Mouse (Mus musculus) frontal cortex, postnatal 25 days (tissue): Measurements from ENCODE around the gene Trpm8.

ENCODE experiments used
- DNase-seq, 2 experiments: peaks; one replicate each; pipeline ENCODE4 v3.0.0; 2022; ENCODE audit warnings: low spot score in 2 of 2

Trpm8 gene

GRCm38 (mm10) chr1:88357458-88358090 lies 80.1 kb downstream of the Trpm8 start:
- DNase-seq = peak; percentile 9 to 60

GRCm38 (mm10) chr1:88358102-88358654 lies 80.7 kb downstream of the Trpm8 start:
- DNase-seq = no peak

DNA sequence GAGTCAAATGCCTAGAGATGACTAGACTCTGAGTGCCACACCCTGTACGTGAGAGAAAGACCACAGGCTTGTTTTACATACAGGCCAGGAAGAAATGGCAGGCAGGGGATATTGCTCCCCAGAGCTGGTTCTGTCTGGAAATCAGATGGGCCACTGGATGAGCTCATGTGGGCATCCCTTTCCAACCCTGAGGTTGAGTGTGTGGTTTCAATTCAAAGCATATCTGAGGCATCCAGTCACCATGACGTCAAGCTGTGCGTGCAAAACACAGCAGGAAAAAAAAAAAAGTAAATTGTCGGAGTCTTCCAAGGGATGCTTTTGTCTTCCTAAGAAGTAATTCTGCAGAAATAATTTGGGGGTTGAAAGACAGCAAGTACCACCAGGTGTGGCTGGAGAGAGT lies 83.6 kb downstream of the Trpm8 start:
- DNase-seq = no peak

GRCm38 (mm10) chr1:88366881-88367644 lies 89.6 kb downstream of the Trpm8 start:
- no peak for DNase-seq

- DNase-seq = no peak
Observed at GRCm38 (mm10) chr1:88378446-88378845, 101.0 kb downstream of the Trpm8 start.

- DNase-seq = no peak
Observed at GRCm38 (mm10) chr1:88391632-88392031, 114.2 kb downstream of the Trpm8 start.

DNA sequence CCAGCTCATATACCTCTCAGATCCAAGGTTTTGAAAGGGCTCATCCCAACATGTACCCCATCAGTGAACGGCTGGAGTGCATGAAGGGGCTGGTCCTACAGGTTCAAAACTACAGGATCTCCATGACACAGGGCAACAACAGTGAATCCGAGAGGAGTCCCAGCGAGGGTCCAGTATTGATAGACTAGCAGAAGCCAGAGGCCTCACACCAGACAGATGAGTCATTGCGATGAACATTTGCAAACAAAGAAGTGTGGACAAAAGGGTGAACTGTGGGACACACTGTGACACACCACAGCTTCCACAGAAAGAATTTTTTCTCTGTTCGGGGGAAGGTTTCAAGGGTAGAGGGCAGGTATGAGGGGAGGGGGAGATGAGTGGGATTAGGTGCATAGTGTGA lies 115.9 kb downstream of the Trpm8 start:
- DNase-seq = no peak

- no peak for DNase-seq
Observed at GRCm38 (mm10) chr1:88403378-88403777, 125.9 kb downstream of the Trpm8 start.

GRCm38 (mm10) chr1:88406078-88406806 lies 128.8 kb downstream of the Trpm8 start:
- no peak for DNase-seq

DNA sequence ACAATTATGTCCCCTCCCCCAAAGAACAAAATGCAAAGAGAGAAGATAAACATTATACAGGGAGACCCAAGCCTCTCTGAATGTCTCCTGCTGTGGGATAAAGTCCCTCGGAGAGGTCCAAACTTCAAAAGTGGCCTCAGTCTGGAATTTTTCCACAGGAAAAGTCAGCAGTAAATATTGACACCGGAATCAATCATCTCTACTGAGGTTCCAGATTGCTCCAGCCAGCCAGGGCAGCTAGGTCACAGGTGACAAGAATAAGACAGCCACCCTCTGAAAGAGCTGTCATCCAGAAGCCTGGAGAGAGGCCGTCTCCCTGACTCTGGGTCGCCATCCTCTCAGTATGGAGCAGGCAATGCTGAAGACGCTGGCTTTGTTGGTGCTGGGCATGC lies 129.3 kb downstream of the Trpm8 start, which contains the start of gene Spp2:
TSS of gene Spp2 (plus strand) at position 155 of the 392 bp plus-strand sequence.
- no peak for DNase-seq

DNA sequence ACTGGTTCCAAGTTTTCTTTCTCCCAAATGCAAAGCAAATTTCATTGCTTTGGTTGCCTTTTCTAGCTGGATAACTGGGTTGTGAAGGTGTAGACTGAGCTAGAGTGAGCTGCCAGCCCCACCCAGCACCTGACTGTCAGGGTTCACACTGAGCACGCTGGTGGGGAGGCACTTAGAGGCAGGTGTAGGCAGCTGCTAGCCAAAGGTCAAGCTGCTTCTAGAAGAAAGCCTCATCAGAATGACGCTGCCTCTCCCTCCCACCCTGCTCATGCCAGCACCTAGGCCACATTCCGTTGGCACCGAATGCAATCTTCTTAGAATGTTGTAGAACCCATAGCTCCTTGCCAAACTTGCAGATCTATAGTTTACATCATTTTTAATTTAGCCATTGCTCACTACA lies 130.9 kb downstream of the Trpm8 start:
- DNase-seq = no peak

DNA sequence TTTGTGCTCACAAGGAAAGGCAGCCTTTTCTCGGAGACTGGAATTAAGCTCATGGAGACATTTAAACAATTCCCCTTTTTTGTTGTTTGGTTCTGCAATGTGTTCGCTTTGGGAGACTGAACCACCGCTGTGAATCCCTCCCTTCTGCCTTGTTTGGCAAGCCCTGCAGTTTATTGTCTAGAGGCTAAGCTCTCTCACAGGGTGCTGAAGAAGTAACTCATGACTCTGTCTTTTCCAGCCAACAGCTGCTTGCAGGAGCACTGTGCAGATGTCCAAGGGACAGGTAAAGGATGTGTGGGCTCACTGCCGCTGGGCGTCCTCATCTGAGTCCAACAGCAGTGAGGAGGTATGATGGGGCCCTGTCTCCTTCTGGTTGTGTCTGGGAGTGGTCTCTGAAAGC lies 134.6 kb downstream of the Trpm8 start:
- no peak for DNase-seq

- DNase-seq = no peak
Observed at GRCm38 (mm10) chr1:88418943-88419342, 141.5 kb downstream of the Trpm8 start.

DNA sequence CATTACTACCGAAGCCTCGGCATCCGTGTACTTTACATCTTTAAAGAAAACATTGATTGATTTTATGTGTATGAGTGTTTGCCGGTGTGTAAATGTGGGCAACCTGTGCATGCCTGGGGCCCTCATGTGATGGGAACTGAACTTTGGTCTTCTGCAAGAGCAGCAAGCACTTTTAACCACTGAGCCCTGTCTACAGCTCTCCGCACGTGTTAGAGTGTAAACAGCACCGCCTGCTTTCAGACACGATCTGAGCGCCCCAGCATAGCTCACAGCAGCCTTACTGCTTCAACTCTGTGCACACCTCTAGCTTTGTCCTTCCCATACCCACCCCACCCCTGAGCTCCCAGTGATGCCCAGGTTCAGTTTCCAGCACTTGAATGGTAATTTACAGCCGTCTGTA lies 144.6 kb downstream of the Trpm8 start:
- DNase-seq = no peak

DNA sequence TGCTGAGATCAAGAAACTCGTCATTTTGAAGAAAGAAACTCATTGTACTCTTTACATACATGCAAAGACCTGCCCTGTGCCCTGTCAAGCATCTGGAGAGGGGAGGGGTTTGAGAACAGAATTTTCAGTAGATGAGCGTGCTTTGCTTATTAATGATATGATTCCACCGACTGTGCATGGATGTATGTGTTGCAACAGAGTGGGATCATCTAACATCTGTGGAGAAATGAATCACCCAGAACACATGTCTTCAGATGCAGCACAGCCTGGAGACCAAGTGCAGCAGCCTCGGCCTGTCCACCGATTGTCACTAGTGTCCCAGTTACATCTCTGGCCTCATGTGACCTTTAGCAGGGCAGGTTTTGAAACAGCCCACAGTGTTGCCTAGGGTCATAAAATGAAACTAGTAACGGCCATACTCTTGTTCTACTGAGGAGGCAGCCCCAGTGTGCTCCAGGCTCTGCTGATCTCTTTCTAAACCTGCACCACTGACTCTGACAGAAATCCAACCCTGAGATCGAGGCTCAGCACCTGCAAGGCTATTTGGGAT lies 145.5 kb downstream of the Trpm8 start:
- DNase-seq = no peak

DNA sequence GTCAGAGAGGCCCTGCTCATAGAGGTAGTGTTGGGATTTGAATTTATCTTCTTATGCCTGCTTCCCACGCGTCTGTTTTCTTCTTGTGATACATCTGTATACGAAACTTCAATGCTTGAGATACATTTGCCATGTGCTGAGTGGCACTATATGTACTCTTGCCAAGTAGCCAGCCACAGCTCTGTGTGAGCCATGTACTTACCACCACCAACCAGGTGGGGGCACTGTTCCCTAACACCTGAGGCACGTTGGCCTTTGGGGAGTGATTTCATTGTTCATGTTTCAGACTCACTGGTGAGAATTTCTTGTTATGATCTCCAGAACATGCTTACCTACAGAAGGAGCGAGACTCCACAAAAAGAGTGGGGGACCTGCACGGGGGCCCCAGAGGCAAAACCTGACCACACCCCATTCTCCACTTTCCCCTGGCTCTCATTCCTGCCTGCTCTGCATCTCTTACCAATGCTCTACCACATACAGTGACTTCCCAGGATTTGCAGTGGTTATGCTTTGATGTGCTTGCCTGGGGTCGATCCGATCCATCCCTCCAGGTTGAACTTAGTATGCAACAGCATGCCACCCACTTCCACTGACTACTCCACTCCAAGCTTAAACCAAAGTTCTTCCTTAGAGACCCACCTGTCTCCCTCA lies 147.3 kb downstream of the Trpm8 start:
- peak; percentile 64 to 76 for DNase-seq

DNA sequence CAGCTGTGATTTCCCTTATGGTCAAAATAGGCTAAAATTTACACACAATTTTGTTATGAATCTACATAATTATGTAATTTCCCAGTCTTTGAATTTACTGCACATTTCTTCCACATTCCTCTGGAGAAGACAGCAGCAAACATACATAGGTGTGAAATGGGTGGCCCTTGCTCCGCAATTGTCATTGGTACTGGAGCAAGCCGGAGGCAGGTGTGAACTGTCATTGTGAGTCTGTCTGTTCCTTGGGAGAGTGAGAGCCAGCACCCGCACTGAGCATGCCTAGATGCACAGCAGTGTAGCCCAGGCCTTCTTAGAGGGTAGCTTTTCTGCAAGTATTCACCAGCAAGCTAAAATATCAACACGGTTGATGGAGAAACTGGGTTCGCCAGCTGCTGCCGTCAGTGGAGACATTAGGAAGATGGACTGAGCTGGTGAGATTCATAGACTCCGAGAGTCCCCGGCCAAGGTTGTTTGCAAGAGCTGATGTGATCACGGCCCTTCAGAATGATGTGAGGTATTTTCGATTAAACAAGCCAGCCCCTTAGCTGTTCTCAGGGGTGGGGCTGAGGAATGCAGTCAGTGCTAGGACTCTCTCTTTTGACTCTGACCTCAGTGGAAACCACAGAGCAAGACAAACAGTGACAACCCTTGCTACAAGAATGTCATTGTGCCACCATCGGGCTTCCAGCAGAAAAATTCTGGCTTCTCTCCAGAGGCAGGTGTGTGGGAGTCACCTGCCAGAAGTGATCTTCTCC lies 150.7 kb downstream of the Trpm8 start:
- no peak for DNase-seq

DNA sequence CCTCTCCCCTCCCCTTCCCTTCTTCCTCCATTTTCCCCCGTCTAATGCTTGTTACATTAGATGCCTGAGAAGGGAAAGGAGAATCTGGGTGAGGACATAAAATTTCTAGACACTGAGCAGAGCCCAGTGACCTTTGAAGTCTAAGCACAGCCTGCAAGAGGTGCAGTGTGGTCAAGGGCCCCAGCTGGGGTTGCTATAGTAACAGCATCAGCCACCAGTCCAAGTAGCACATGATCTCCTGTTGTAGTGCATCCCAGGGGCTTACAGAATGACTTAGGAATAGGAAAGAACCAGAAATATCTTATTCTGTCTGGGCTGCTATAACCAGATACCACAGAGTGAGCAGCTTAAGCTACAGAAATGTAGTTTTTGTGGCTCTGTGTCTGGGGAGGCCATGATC lies 152.0 kb downstream of the Trpm8 start:
- DNase-seq = no peak

DNA sequence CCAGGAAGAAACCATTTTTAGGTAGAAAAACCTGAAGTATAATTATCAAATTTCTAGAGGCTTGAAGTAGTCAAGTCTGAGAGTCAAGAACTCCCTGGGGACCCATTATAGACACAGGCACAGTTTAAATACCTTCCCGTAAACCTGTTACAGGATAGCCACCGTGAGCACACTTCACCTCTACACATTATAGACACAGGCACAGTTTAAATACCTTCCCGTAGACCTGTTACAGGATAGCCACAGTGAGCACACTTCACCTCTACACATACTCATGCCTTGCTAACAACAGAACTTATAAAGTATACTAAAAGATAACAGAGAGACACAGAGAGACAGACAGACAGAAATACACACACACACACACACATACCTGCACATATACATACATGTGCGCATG lies 153.8 kb downstream of the Trpm8 start:
- DNase-seq = no peak

GRCm38 (mm10) chr1:88432601-88433000 lies 155.1 kb downstream of the Trpm8 start:
- DNase-seq = no peak
